Mouse (Mus musculus) hindbrain, embryonic 10.5 days (tissue): ENCODE measurements around the gene Klhl1. TPM values are rescaled to one million over a fixed set of nuclear protein-coding genes. Genes with fewer than 3 reads are reported as not detected.
"Not testable (repeated sequence)": the region's sequence is repeated elsewhere in the genome, so short reads cannot be mapped to it uniquely, and the experiment has no call there.

Experiments used
- DNase-seq: peaks from one replicate; pipeline ENCODE4 v3.0.0-alpha.2; 2017; ENCODE audit warnings: low spot score
- H3K27ac ChIP-seq: fragments of 300-500 bp; sonication (generic); 2 replicates; pipeline ENCODE4 v1.5.1; 2016; ENCODE audit warnings: mild to moderate bottlenecking, moderate library complexity
- H3K27me3 ChIP-seq: fragments of 300-500 bp; sonication (generic); 2 replicates; pipeline ENCODE4 v1.6.1; 2016; ENCODE audit warnings: mild to moderate bottlenecking; ENCODE audit not compliant: poor library complexity, insufficient read depth, severe bottlenecking
- H3K36me3 ChIP-seq: fragments of 300-500 bp; sonication (generic); 2 replicates; pipeline ENCODE4 v1.6.1; 2016; ENCODE audit warnings: mild to moderate bottlenecking, moderate library complexity
- H3K4me1 ChIP-seq: fragments of 300-500 bp; sonication (generic); replicated peaks from 2 replicates; pipeline ENCODE4 v1.6.1; 2016; ENCODE audit warnings: mild to moderate bottlenecking
- H3K4me3 ChIP-seq: fragments of 300-500 bp; sonication (generic); 2 replicates; pipeline ENCODE4 v1.5.1; 2016; ENCODE audit warnings: mild to moderate bottlenecking, moderate library complexity
- H3K9me3 ChIP-seq: fragments of 300-500 bp; sonication (generic); 2 replicates; pipeline ENCODE4 v1.6.1; 2016; ENCODE audit warnings: mild to moderate bottlenecking, moderate library complexity
- WGBS: fragments of 180-500 bp; shearing (Covaris S2); methylation state at CpG from one replicate; pipeline ENCODE4 v1.1.7; 2016; 5-methylcytosine and 5-hydroxymethylcytosine counted together
- polyA plus RNA-seq: library from polyadenylated mRNA; unstranded; fragments of >200 nt; fragmentation: Nextera tagmentation; extraction: Ambion mirVana; gene quantifications from 2 replicates; pipeline ENCODE4 v1.2.1, GENCODE M21; 2016

Gene Klhl1
- polyA plus RNA-seq, 1 experiment from 2014 or later: 0.54 TPM

- Histone ChIP-seq H3K27ac (no peak overlapping the region), H3K4me1 (0 out of 2 replicates have a peak, but pooled peaks cover 3% of the 10 kb centered on the region), H3K9me3 (no peaks in the 10 kb centered on the region), H3K36me3 (no peaks in the 10 kb centered on the region), H3K4me3 (no peak overlapping the region), H3K27me3 (no peaks in the 10 kb centered on the region)
- no peak for DNase-seq
- WGBS: 72% methylated on average over 6 of the region's 6 CpGs
Observed at GRCm38 (mm10) chr14:96217805-96218441, 301.0 kb downstream of the Klhl1 start.

DNA sequence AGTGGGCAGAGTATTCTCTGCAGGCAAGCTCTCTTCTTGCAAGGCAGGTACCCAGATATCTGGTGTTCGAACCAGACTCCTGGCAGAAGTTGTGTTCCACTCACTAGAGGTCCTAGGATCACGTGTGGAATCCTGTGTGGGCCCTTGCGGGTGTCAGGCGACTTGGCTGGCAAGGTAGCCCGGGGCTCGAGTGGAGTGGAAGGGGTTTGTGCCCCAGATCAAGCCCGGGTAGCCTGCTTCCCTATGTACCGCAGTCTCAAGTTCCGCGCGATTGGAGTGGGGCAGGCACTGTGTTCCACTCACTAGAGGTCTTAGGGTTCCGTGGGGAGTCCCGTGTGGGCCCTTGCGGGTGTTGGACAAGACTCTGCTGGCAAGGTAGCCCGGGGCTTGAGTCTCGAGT, 324.1 kb downstream of the Klhl1 start:
- not testable (repeated sequence) for H3K4me1 ChIP-seq

DNA sequence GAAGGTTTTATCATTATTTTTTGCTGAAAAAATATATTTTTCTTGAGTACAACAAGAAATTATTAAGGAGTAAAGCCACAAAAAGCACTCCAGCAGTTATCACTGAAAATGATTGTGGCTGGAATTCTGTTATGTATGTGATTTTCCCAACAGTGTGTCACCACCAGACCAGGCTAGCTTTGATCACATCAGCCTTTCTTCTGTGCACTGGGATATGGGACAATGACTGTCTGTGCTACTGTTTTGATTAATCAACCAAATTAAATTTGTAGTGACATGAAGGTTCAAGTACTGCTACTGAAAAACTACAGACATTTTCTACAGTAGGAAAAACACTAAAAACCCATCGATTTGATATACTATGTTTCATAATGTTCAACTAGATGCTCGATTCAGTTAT, 344.4 kb downstream of the Klhl1 start:
- H3K4me1 ChIP-seq: no peaks in the 10 kb centered on the region
- DNase-seq: no peak
- H3K9me3 ChIP-seq: no peaks in the 10 kb centered on the region
- H3K4me3 ChIP-seq: no peak overlapping the region
- H3K27me3 ChIP-seq: no peaks in the 10 kb centered on the region
- no peak overlapping the region for H3K27ac ChIP-seq
- 86% methylated on average over 2 of the region's 2 CpGs for WGBS
- no peaks in the 10 kb centered on the region for H3K36me3 ChIP-seq

More for the DNA sequence above, 324.1 kb downstream of the Klhl1 start:
- not testable (repeated sequence) for H3K27me3 ChIP-seq, DNase-seq, H3K4me3 ChIP-seq, H3K36me3 ChIP-seq, H3K9me3 ChIP-seq, H3K27ac ChIP-seq
- WGBS: 94% methylated on average over 16 of the region's 16 CpGs

- H3K4me1 ChIP-seq: no peaks in the 10 kb centered on the region
- WGBS: 82% methylated on average over 9 of the region's 9 CpGs
- H3K4me3 ChIP-seq: no peak overlapping the region
- no peak overlapping the region for H3K27ac ChIP-seq
- no peak for DNase-seq
- H3K9me3 ChIP-seq: no peaks in the 10 kb centered on the region
- no peaks in the 10 kb centered on the region for H3K36me3 ChIP-seq
- H3K27me3 ChIP-seq: no peaks in the 10 kb centered on the region
Observed at GRCm38 (mm10) chr14:96143137-96143536, 375.8 kb downstream of the Klhl1 start.

DNA sequence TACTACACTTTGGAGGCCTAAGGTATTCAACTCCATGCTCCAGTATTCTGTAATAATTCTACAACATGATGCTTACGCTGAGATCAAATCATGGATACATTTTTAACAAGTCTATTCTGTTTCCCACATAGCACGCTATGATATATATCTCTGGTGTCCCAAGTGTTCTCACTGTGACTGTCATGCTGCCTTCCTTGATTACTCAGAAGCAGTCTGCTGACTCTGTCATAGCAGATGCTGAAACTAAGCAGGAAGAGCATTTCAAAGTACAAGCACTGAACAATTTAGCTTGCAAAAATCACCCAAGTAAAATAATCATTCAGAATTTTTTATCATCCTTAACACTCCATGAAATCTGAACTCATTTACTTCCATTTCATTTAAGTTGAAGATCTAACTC, 378.7 kb downstream of the Klhl1 start:
- DNase-seq: no peak
- no peak overlapping the region for H3K4me3 ChIP-seq
- no peaks in the 10 kb centered on the region for H3K36me3 ChIP-seq
- 95% methylated on average over 2 of the region's 2 CpGs for WGBS
- H3K27ac ChIP-seq: no peak overlapping the region
- no peaks in the 10 kb centered on the region for H3K4me1 ChIP-seq
- H3K27me3 ChIP-seq: no peaks in the 10 kb centered on the region
- no peaks in the 10 kb centered on the region for H3K9me3 ChIP-seq

- H3K4me3 ChIP-seq: no peak overlapping the region
- WGBS: 88% methylated on average over 7 of the region's 7 CpGs
- no peaks in the 10 kb centered on the region for H3K27me3 ChIP-seq
- no peaks in the 10 kb centered on the region for H3K4me1 ChIP-seq
- no peaks in the 10 kb centered on the region for H3K36me3 ChIP-seq
- H3K9me3 ChIP-seq: no peaks in the 10 kb centered on the region
- DNase-seq: no peak
- H3K27ac ChIP-seq: no peak overlapping the region
Observed at GRCm38 (mm10) chr14:96107396-96107795, 411.5 kb downstream of the Klhl1 start.

DNA sequence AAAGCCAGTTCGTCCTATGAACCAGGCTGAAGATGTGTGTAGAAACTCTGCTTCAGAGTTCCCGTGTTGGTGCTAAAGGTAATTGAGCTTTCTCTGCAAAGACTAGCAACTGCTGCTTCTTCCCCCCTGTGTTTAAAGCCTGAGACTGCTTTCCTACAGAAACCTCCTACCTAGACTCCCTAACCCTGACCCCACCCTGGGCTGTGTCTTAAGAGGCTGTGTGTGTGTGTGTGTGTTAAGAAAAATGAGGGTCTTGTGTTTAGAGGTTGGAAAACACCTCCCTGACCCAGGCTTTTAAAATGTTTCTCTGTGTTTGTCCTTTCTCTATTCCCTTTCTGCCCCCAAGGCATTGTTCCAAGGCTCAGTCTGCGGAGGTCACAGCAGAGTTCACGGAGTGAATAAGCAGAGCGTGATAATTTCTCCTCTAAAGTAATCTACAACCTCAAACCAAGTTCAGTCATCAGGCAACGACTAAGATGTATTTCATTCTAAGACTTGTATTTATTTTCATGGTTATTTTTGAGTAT, 437.2 kb downstream of the Klhl1 start:
- H3K4me1 ChIP-seq: peaks cover 13% of the 10 kb centered on the region
- peak overlapping the region; percentile 66; the same call in 1 of the 2 replicates for H3K27ac ChIP-seq
- WGBS: 26% methylated on average over 6 of the region's 6 CpGs
- H3K9me3 ChIP-seq: no peaks in the 10 kb centered on the region
- no peak overlapping the region for H3K4me3 ChIP-seq
- no peaks in the 10 kb centered on the region for H3K27me3 ChIP-seq
- DNase-seq: peak; percentile 14
- H3K36me3 ChIP-seq: no peaks in the 10 kb centered on the region

DNA sequence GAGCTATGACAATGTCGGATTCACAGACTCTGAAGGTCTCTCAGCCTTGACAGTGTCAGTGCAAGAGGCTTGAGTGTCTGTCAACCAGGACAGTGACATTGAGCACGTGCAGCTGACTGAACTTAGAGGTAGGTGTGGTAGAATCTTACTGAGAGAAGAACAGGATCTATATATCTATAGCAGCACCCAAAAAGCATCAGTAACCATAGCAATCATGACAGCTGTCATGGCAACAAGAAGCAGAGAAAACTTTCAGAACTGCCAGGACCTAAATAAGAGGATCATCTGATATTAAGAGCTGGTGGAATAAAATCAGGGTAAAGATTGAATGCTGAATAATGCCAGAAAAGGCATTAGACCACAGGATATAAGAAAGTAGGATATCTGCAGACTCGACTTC, 453.0 kb downstream of the Klhl1 start:
- Histone ChIP-seq H3K4me1 (no peaks in the 10 kb centered on the region), H3K36me3 (no peaks in the 10 kb centered on the region), H3K9me3 (no peaks in the 10 kb centered on the region), H3K27me3 (no peaks in the 10 kb centered on the region), H3K27ac (no peak overlapping the region), H3K4me3 (no peak overlapping the region)
- no peak for DNase-seq
- 82% methylated on average over 3 of the region's 3 CpGs for WGBS
